Mouse (Mus musculus): ENCODE measurements around the gene Slc5a3.

Gene Slc5a3

DNA sequence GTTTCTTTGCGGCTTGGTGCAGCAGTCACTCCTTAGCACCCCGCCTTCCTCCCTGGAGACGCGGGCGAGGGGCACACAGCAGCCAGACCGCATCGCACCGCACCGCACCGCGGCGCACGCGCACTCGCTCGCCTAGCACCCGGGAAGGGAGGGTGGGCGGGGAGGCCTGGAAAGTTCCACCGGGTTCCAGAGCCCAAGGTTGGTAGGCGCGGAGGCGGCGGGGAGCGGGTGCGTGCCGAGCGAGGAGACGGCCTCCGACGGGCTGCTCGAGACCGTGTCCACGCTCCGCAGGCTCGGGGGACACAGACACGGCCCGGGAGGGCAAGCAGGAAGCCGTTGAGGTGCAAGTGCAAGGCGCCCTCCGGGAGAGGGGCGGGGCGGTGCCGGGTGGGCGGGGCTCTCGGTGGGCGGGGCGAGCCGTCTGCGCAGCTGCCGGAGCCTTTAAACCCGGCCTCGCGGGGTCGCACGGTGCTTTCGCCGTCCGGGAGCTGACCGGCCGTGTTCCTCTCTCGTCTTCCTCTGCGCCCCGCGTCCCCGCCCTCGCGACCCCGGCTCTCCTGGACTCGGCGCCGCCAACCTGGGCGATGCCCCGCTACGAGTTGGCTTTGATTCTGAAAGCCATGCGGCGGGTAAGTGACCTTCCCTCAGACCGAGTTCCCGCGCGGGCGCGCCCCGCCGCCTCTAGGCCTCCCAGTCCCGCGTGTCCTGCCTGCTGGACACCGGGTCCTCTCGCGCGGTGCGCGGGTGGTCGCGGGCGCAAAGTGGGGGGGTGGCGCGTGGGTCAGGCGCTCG lies at the start of gene Slc5a3, which contains the start of the genes Mrps6 and Gm49711:
Gene Slc5a3 (plus strand): TSS at position 471 of the 792 bp plus-strand sequence.
Gene Mrps6 (plus strand): TSS at position 419 of the 792 bp plus-strand sequence.
Gene Gm49711 (plus strand): TSS at position 465 of the 792 bp plus-strand sequence.
- DNase-seq: peak; percentile 87

DNA sequence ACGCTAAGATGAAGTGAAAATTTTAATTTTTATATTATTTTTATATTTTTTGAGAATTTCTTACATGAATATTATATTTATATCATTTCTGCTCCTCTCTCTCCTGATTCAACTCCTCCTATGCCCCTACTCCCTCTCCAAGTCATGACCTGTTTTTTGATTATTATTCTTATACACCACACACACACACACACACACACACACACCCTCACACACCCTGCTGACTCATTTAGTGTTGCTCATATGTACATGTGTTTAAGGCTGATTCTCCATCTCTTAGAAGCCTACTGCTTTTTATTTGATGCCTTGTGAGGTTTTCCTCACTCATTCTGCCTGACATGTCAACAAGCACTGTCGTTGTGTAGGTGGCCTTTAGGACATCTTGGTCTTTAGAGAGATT lies 48.5 kb upstream of the Slc5a3 start:
- no peak for DNase-seq

DNA sequence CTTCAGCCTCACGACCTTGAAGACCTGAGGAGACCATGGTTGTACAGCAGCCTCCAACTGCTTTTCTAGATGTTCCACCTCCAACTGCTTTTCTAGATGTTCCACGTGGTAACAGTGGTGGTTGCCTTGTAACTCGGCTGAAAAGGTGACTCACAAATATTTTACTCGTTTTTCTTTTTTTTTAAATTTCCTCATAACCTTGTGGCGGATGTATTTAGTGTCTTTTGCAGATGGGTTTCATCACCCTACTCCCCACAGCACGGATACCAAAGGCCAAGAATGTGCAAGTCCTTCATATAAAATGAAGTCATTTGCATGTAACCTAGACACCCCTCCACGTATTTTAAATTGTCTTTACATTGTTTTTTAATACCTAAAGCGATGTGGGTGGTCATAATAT lies 41.3 kb upstream of the Slc5a3 start:
- no peak for DNase-seq

DNA sequence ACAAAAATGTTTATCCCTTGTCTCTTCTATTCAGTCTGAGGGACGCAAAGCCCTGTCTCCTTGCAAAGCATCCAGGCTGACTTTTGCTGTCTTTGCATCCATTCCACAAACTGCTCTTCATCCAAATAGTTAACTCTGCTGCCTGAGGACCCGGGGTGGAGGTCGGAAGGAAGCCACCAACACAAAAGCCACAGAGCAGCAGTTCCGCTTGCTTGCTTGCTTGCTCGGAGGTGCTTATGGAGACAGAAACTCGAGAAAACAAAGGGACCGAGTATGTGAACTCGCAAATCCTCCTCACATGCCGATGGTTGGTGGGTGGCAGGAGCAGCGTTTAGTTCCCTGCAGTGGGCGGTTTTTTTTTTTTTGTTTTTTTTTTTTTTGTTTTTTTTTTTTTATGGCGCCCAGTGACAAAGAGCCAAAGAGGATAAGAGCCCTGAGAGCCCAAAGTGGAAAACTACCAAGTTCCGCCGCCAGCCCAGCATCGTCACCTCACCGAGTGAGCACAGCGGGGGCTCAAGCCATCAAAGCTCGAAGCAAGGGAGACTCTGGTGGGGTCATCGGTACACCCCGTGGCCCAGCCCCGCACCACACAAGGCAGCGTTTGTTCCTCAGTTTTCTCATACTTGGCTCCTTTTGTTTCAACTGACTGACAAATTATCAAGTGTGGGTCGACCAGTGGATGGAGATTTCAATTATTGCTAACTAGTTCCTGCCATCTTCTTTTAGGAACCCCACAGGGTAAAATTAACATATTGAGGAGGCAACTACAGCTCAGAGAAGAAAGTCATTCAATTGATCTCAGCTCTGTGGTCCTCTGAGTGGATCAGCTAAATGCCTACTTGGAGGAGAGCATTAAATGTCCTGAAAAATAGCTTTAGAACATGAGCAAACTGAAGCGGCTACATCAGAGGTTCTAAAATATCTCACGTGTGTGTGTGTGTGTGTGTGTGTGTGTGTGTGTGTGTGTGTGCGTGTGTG lies 38.7 kb upstream of the Slc5a3 start:
- DNase-seq: no peak

DNA sequence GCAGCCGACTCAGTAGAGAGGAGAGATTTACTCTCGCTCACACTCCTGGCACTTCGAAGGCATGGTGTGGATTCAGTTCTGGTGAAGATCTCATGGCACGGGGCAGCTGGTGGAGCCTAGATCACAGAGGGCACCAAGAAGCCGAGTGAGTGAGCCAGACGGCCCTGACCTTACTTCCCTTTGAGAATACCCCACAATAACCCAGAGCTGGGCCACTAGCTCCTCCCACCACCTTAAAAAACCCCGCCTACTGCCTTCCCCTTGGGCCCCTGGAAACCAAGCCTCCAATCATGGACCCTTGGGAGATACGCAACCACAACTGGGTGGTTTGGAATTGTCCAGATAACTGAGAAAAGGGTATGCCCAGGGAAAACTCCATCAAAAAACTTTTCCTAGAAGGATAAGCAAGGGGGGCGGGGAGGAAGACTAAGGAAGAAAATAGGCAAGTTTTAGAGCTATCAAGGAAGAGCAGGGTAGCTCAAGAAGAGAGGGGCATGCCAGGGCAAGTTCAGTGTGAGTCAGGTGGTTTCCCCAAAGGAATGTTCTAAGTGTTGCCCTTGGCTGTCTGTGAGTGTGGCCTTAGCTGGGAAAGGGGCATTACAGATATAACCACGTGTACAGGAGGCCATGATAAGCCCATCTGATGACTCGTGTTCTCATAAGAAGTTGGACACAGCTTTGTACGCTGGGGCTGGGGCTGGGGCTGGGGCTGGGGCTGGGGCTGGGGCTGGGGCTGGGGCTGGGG lies 36.3 kb upstream of the Slc5a3 start:
- DNase-seq: no peak

DNA sequence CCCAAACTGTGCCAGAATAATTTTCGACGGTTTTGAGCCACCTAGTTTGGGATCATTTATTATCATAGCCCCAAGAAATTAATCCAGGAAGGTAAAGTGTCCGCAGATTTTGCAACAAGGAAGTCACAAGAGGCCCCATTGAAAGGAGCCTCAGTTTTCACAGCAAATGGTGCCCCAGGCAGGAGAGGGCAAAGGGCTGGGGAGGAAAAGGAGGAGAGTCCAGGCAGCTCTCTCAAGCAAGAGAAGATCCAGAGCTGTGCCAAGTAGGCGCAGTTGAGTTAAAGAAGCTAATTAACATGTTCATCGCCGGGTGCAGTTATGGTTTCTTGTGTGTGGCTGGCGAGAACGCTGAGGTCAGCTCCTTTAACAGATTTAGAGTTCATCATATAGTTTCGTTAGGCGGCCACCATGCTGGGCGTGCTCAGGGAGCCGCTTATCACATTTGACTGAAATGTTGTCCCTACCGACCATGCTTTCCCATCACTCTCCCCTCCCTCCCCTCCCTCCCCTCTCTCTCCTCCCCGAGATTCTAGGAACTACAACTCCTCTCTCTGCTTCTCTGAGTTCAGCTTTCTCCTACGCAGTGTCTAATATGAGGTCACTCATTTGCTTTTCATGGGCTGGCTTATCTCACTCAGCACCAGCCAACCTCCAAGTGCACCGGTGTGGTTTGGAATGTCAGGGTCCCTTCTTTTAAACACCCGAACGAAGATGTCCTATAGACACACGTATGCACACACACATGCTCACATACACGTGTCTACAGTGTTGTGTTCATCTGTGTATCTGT lies 35.4 kb upstream of the Slc5a3 start:
- no peak for DNase-seq

DNA sequence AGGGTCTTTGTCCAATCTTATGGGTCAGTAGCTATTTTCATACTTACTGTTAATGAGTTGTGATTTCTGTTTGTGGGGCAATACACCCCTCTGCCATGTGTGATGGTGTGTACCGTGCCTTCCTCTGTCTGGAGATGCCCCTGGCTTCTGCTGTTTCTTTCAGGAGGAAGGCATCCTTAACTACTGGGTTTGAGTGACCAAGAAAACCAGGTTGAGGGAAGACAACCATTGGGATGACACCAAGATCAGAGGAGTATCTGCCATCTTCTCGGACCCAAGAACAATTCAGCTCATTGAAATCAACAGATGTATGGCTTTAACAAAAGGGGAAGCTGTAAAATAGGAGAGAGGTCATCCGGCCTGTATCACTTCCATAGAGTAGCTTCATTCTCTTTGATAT lies 24.8 kb upstream of the Slc5a3 start:
- DNase-seq: no peak

DNA sequence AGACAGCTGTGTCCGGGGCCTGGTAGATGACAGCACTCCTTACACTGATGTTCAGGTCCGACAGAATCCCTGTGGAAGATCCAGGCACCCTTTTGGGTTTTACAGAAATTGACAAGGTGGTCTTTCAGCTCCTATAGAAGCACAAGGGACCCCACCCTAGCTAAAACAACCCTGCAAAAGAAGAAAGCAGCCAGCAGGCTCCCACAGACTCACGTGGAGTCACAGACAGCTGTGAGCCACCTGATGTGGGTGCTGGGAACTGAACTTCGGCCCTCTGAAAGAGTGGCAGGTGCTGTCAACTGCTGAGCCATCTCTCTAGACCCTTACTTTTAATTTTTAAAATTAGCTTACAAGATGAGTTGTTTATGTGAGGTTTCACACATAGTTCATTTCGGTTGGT lies 23.4 kb upstream of the Slc5a3 start:
- DNase-seq: no peak

DNA sequence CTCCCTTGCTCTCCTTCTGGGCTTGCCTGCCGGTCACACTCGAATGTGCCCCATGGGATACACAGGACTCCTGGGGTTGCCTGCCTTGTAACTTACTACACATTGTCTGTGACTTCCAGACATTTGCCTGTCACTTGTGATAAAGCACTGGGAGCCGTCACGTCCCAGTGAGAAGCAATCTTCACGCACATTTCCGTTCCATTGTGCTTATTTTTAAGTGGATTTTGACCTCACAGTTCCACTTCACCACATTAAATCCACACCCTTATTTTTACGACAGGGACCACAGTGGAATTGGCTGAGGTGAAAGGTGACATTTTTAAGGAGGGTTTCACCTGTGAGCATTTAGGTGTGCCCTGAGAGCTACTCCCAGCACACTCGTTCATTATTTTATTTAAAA lies 21.4 kb upstream of the Slc5a3 start:
- DNase-seq: no peak

DNA sequence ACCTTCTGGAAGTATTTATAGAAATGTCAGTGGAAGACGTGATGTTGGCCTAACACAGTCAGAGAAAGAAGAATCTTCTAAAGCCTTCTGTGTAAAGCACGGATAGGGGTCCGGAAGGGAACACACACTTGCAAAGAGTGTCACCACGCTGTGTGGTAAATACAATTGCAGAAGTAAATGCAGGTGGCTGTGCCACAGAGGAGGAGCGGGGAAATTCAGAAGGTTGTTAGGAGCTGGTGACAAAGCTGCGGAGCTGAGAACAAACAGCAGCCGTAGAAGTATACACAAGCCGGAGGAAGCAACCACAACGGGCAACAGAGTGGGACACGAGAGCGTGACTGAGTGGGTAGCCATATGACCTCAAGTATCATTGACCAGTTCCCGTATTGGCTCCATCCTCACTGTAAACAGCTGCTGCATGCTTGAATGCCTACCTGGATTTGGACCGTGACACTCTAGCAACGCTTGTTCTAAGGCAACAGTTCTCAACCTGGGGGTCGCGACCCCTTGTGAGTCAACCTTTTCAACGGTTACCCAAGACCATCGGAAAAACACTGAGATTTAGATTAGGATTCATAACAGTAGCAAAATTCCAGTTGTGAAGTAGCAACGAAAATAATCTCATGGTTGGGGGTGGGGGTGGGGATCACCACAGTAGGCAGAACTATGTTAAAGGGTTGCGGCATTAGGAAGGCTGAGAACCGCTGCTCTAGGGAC lies 20.1 kb upstream of the Slc5a3 start:
- DNase-seq: no peak

DNA sequence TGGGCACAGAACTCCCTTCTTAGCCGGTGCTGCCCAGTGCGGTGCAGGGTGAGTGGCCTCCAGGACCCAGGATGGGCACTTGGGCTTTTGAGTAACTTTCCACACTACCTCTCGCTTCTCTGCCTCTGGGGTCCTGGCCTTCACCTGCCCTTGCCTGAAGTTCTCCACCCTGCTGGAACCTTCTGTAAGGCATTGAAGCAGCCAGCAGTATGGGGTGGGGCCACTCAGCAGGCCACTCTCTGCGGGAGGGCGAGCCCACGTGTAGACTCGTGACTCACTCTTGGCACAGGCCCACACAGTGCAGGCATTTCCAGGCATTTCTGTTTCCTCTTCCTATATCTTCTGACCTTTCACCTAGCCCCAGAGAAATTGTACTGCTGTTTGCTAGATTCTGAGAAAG lies 18.7 kb upstream of the Slc5a3 start:
- no peak for DNase-seq

DNA sequence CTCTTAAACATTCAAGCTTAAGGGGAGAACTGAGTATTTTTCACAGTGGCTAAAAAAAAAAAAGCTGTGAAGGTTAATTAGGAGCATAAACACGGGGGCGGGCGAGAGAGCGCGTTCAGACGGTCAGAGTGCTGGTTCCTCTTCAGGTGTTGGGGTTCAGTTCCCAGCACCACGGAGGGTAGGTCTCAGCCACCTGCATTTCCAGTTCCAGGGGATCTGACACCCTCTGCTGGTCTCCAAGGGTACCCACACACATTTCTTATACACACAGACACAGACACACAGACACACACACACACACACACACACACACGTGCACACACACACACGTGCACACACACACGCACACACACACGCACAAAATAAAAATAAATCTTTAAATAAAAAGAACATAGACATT lies 18.2 kb upstream of the Slc5a3 start:
- no peak for DNase-seq

DNA sequence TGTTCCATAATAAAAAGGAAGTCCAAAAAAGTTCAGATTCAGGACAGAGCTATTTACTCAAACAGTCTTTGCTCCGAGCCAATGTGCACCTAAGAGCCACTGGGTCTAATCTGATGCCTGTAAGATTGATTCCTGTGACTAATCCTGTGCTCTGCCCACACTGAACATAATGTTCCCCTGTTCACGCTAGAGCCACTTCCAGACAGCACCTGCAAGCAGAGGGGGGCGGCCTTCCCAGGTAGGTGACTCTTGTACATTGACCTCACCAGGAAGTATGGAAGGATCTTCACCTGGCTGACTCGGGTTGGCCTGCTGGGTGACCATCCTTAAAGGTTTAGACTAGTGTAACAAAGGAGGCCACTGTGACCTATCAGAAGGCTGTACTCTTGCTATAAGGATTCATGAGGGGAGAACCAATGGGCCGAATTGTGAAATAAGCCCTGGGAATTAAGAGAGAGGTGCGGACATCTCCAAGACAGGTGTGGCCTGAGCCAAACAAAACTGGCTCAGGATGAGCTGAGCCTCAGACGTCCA lies 6.3 kb upstream of the Slc5a3 start:
- DNase-seq: no peak

DNA sequence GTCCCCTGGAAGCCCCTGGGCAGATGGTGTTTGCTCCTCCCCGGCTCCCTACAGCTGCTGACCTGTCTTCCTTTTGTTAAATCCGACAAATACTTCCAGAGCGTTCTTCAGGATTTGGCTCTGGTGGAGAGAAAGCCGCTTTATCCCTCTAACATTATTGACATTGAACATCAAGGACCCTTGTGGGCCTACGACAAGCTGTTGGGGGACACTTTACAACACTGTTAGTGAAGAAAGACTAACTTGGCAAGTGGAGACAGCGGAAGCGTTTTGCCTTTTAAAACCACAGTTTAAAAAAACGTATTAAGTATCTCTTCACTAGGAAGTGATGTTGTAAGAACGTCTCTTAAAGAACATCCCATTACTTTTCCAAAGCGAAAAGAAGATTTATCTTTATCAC lies 5.6 kb upstream of the Slc5a3 start:
- DNase-seq: no peak

DNA sequence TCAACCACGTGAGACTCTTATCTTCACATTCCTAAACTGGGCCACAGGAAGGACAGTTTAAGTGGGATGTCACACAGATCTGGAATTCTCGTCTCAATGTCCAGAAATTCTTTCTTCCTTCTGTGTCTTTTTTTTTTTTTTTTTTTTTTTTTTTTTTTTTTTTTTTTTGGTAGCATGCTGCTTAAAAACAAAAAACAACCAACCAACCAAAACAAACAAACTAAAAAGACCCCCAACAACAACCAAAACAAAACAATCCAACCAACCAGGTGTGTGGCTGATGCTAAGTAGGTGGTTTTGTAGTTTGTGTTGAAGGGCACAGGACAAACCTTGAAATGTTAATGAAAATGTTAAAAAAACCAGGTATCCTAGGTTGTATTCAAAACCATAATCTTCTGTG lies 1.4 kb upstream of the Slc5a3 start:
- no peak for DNase-seq

DNA sequence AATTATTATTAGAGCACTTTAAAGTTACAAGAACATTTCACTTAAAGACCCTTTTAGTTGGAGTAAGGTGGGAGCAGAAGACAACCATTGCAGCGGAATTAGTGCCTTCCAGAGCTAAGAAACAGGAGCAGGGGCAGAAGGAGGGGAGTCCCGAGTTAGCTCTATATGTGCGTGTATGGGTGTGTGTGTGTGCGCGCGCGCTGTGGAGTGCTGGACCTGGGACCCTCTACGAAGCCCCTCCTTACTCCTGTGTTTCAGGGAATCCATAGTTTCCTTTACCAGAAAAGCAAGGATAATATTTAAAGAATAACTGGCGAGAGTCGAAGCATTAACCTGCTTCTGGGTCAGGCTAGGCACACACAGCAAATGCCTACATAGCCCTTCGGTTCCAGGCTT lies 668 bp upstream of the Slc5a3 start:
- no peak for DNase-seq

DNA sequence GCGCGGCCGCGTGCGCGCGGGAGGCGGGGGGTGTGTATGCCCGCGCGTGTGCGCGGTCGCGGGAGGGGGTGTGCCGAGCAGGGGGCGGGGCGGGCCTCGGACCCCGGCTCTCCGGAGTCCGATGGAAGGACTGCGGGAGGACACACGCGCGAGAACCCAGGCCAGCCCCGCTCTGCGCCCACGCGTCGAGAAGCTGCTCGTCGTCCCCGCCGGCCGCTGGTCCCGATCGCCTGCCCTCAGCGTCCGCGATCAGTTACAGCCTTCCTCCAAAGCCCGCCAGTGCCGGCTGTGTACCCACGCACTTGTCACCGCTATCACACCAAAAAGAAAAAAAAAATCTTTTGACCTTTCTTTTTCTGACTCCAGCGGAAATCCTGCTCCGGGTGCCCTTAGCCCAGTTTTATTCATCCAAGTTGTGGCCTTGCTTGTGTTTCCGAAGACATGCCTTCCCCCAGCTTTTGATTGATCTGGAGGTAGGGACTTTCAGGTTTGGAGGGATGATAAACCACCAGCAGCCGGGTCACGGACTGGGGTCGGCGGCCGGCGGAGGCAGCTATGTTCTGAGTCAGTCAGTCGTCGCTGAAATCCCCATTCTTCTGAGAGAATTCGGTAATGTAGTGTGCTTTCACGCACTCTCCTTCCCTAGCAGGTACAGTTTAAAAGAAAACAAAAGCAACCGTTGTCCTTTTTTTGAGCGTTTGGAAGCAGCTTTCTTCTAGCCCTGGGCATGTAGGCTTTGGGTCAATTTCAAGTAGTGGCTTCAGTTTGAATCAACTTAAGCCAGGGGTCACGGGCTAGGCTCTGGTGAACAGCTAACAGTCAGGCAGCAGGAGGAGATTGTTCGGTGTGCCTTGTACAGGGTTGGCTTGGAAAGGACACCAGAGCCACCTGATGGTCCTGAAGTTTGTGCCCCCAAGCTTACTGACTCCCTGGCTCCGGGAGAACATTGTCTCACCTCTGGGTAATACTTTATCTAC lies 810 bp downstream of the Slc5a3 start:
- DNase-seq: no peak

DNA sequence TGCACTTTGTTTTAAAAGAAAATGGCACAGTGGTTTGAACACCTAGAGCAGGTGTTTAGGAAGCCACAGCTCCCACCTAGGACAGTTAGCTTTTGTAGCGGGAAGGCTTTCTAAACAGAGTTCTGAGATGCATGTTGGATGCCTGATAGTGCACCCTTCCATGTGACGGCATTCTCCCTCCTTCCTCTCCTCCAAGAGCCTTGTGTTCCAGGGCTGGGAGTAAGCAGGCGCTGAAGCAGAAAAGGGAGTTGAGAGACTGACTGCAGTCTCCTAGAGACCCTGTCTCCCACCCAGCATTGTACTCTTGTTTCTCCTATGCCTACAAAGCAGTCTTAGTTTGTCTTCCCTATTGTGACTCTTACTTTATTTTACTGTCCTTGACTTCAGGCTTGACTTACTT lies 2.1 kb downstream of the Slc5a3 start:
- no peak for DNase-seq

DNA sequence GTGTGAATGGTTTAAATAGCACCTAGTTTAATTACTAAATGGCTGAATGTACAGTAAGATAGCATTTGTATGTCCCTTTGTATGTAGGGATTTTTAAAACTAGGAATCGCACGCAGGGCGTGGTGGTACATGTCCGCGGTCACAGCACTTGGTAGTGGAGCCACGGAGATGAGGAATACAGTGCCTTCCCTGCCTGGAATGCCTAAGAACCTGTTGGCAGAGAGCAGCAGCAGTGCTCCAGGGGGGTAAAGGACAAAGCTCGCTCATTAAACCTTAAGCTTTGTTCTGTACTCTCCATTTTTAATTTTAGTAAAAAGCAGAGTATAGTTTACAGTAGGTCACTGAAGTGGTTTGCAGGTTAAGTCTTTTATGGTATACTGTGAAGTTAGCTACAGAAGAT lies 3.5 kb downstream of the Slc5a3 start:
- no peak for DNase-seq

DNA sequence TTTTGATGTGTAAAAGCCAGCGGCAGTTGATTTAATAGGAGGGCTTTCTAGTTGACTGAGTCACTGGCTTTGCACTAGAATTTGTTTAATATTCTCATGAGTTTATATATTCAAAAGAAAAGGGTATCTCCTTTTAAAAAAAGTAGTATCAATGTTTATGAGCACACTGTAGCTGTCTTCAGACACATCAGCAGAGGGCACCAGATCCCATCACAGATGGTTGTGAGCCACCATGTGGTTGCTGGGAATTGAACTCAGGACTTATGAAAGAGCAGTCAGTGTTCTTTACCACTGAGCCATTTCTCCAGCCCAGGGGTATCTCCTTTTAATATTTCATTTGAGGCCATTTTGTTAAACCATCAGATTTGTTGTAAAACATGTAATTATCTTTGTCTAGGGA lies 4.7 kb downstream of the Slc5a3 start:
- no peak for DNase-seq

Data from cerebellum, adult 11-12 months (tissue).